Comparison of ENCODE assay signal across 12 mouse cellular contexts in genomic region chr9:64507995-64508394, GRCm38 (mm10).
DNase-seq lines count a peak whose midpoint lies in the region; ATAC-seq and TF ChIP-seq lines count a peak whose summit lies in the region.
"Had no signal": no experiment of that assay in that cellular context is flagged by ENCODE, and none has a peak within 500 bp of the region (broad histone marks: within the 10 kb centered on the region; RNA-seq: fewer than 3 reads in every experiment).

No protein-coding gene starts in this region.

- WGBS in kidney, embryonic 14.5 days: 18% methylated on average over 7 of the region's 7 CpGs

- H3K36me3 ChIP-seq in kidney, embryonic 14.5 days (ENCODE audit: control insufficient read depth, insufficient read depth, low read length): no peaks in the 10 kb centered on the region
- 0 out of 2 replicates have a peak, but pooled peaks cover 21% of the 10 kb centered on the region for H3K36me3 ChIP-seq in E14TG2a.4 (ENCODE audit: insufficient read depth, low read length)
- H3K36me3 ChIP-seq: heart, embryonic 15.5 days; neural tube, embryonic 13.5 days had no signal

- peak; percentile 82 for TF ChIP-seq CTCF in E14TG2a.4 (conservative IDR thresholded peaks at IDR 0.05; ENCODE audit: low read length)
- TF ChIP-seq CTCF in cortical plate, adult 2 months (IDR thresholded peaks at IDR 0.05; ENCODE audit: extremely low read depth, insufficient read depth, low read length): peak; percentile 26; the same call in 1 of the 2 replicates

- no peaks in the 10 kb centered on the region for H3K9me3 ChIP-seq in kidney, embryonic 14.5 days (ENCODE audit: control insufficient read depth, low read length)
- H3K9me3 ChIP-seq in E14TG2a.4 (ENCODE audit: low read length): no peaks in the 10 kb centered on the region
- H3K9me3 ChIP-seq: heart, embryonic 15.5 days; neural tube, embryonic 13.5 days had no signal

- H3K27me3 ChIP-seq in kidney, embryonic 14.5 days (ENCODE audit: control insufficient read depth, insufficient read depth, low read length): no peaks in the 10 kb centered on the region
- H3K27me3 ChIP-seq in E14TG2a.4 (ENCODE audit: insufficient read depth, low read length): no peaks in the 10 kb centered on the region
- H3K27me3 ChIP-seq: heart, embryonic 15.5 days had no signal

- DNase-seq in cerebellum, adult 9-11 months: peak; percentile 51
- DNase-seq in cerebellum, adult 8-10 months: no peak
- peak; percentile 17 for DNase-seq in kidney, postnatal 10 days
- no peak for DNase-seq in ovary, adult 18-20 months (ENCODE audit: low spot score)
- DNase-seq in spleen, postnatal 14 days (ENCODE audit: low spot score in 2 of 2): no peak
- DNase-seq: adrenal gland, adult 2 months; right cerebral cortex, postnatal 4 days had no signal

- peaks cover 8% of the 10 kb centered on the region; the same call in 1 of the 2 replicates for H3K4me1 ChIP-seq in kidney, embryonic 14.5 days (ENCODE audit: control insufficient read depth, insufficient read depth, low read length)
- peaks cover 19% of the 10 kb centered on the region for H3K4me1 ChIP-seq in E14TG2a.4 (replicated peaks; ENCODE audit: low read depth, low read length)
- no peaks in the 10 kb centered on the region for H3K4me1 ChIP-seq in cortical plate, adult 2 months (ENCODE audit: control insufficient read depth, insufficient read depth, low read length)
- H3K4me1 ChIP-seq: heart, embryonic 15.5 days had no signal

- no peak overlapping the region for H3K9ac ChIP-seq in kidney, embryonic 14.5 days (ENCODE audit: low read depth, low read length)
- H3K9ac ChIP-seq: heart, embryonic 15.5 days; neural tube, embryonic 13.5 days had no signal

- no peak overlapping the region for H3K4me3 ChIP-seq in kidney, embryonic 14.5 days (ENCODE audit: low read length)
- H3K4me3 ChIP-seq in E14TG2a.4 (replicated peaks; ENCODE audit: low read length): no peak overlapping the region
- no peak overlapping the region for H3K4me3 ChIP-seq in cortical plate, adult 2 months (ENCODE audit: insufficient read depth, low read length)
- H3K4me3 ChIP-seq: heart, embryonic 15.5 days; neural tube, embryonic 13.5 days had no signal

- H3K4me2 ChIP-seq in kidney, embryonic 14.5 days (replicated peaks; ENCODE audit: low read depth, low read length): no peak overlapping the region
- H3K4me2 ChIP-seq: heart, embryonic 15.5 days; neural tube, embryonic 13.5 days had no signal

- no peak overlapping the region for H3K27ac ChIP-seq in kidney, embryonic 14.5 days (ENCODE audit: low read depth, low read length)
- H3K27ac ChIP-seq in cortical plate, adult 2 months (ENCODE audit: insufficient read depth, low read length): no peak overlapping the region
- H3K27ac ChIP-seq: heart, embryonic 15.5 days; neural tube, embryonic 13.5 days had no signal

- no peak for TF ChIP-seq POLR2A in cortical plate, adult 2 months (IDR thresholded peaks at IDR 0.05; ENCODE audit: extremely low read depth, insufficient read depth, low read length)

- ATAC-seq in kidney, embryonic 14.5 days (ENCODE audit: low FRiP score, low TSS enrichment): no peak

Comparison
In these comparisons a context has a peak if more than half of its experiments do, and no peak if none do; other contexts are left out.
1. DNase-seq: peak in cerebellum, adult 9-11 months (single experiment) and kidney, postnatal 10 days (single experiment); none in cerebellum, adult 8-10 months (single experiment), ovary, adult 18-20 months (single experiment) and spleen, postnatal 14 days (0 of 2).